Mouse (Mus musculus) spleen, adult 12 weeks (tissue): ENCODE data around the gene Mdm2.

ENCODE experiments used
- DNase-seq: peaks from one replicate; pipeline ENCODE4 v3.0.0; 2022; ENCODE audit warnings: low spot score

Mdm2 gene

DNA sequence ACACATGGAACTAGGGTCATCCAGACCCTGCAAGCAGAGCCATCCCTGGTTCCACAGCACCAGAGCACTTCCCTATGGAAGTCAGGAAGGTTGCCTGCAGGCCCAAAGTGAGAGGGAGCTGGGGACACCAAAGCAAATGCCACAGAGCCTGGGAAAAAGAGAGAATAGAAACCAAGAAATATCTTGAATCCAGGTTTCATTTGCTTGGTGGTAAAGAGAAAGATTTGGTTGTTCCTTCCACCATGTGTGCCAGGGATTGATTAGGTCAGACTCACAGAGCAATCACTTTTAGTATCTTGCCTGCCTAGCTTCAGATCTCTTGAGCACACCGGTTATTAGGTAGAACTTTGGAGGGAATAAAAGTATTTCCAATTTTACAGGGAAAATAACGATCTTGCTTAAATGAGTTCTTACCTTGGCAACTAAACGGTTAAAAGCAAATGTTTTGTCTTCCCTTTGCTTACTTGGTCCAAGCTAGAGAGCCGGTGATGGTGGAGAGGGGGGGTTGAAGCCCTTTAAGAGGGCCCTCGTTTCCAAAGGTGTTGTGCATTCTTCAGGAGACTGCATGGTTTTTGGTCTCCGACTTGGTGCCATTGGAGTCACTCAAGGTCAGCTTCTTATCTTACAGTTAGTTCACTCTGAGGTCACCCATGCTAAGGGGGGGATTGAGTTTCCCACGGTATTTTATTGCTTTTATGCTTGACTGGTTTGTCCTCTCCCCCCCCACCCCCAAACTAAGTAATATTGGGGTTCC, 54.5 kb downstream of the Mdm2 start:
- DNase-seq, result no peak

DNA sequence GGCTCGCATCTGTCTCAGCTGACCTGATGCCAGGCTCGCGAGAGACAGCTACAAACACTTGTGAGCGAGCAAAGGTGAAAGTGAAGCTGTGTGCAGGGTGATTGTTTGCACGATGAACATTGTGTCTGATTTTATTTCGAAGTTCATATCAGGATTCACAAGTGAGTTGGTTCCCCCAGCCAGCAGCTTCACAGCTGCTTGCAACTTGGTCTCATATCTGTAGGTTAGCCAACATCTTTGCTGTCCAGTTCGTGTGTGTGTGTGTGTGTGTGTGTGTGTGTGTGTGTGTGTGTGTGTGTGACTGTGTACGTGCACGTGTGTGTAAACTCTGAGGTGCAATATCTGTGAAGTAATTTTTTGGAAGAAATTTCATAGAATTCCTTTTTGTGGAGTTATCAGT, 55.1 kb downstream of the Mdm2 start:
- no peak for DNase-seq

DNA sequence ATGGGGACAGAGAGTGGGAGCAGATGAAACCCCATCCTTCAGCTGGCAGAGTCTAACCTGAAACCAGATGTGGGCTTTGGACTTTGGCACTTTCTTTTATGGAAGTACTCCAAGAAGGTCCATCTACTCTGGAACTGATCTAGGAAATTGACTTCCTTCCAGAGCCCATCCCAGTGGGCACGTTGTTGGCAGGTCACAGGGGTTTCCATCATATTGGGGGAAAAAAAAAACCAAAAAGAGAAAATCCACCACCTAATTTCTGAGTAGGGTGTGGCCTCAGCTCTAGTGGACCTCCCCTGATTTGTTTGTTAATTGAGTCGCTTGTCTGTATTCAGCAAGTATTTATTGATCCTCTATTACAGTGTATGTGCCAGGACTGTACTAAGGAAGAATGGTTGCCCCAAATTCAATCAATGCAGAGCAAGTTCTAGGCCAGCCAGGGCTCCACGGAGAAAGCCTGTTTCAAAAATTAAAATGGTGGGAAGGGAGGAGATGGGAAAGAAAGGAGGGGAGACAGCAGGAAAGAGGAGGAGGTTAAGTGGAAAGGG, 55.9 kb downstream of the Mdm2 start:
- DNase-seq, result no peak

DNA sequence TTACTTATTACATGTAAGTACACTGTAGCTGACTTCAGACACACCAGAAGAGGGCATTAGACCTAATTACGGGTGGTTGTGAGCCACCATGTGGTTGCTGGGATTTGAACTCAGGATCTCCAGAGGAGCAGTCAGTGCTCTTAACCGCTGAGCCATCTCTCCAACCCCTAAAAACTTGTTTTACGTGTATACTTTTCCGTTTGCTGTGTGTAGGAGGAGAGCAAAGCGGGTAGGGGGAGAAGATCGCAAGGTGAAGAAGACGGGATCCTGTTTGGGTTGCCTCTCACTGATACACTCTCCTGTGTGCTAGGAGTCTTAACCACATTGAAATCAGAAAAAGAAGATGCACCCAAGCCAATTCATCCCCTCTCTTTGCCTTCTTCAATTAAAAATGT, 56.8 kb downstream of the Mdm2 start:
- DNase-seq, result no peak

GRCm38 (mm10) chr10:117652930-117653778, 57.4 kb downstream of the Mdm2 start:
- no peak for DNase-seq

DNA sequence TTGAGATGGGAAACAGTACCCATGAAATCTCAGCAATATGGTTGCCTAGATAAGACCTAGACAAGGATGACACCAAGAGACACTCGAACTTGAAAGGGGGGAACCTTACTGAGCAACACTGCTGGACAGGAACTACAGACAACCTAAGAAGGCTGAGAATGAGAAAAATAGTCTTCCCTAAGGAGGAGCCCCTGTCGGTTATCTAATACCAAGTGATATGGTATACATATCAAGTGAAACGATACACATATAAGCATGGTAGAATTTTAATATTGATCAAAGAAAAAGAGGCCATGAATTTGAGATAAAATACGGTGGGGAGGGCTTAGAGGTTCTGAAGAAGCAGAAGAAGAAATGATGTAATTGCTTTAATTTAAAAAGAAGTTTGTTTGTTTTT, 58.2 kb downstream of the Mdm2 start:
- DNase-seq, result no peak

GRCm38 (mm10) chr10:117651587-117652377, 58.8 kb downstream of the Mdm2 start:
- DNase-seq, result no peak

- DNase-seq, result no peak
Observed at GRCm38 (mm10) chr10:117650725-117651124, 59.8 kb downstream of the Mdm2 start.

- no peak for DNase-seq
Observed at GRCm38 (mm10) chr10:117650042-117650655, 60.4 kb downstream of the Mdm2 start.

- no peak for DNase-seq
Observed at GRCm38 (mm10) chr10:117649292-117650041, 61.1 kb downstream of the Mdm2 start.

DNA sequence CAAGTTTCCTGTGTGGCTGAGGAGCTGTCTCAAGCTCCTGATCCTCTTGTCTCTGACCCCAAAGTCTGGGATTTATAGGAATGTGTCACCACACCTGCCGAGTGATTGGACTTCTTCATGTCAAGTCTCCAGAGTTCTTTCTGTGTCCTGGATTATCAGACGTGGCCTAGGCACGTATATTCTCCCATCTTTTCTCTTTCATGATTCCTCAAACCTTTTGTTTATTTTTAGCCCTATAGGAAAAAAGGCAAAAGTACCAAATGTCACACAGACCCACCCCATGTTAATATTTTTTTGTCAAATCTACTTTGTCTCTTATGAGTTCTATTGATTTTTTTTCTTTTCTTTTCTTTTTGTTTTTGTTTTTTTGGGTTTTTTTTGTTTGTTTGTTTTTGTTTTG, 61.9 kb downstream of the Mdm2 start:
- no peak for DNase-seq

GRCm38 (mm10) chr10:117647964-117648472, 62.5 kb downstream of the Mdm2 start:
- no peak for DNase-seq

GRCm38 (mm10) chr10:117647158-117647505, 63.4 kb downstream of the Mdm2 start:
- DNase-seq, result no peak

GRCm38 (mm10) chr10:117646482-117647157, 63.9 kb downstream of the Mdm2 start:
- no peak for DNase-seq

GRCm38 (mm10) chr10:117645487-117645964, 65.0 kb downstream of the Mdm2 start:
- no peak for DNase-seq

GRCm38 (mm10) chr10:117644828-117645227, 65.7 kb downstream of the Mdm2 start:
- no peak for DNase-seq

GRCm38 (mm10) chr10:117644429-117644748, 66.2 kb downstream of the Mdm2 start:
- DNase-seq, result no peak

DNA sequence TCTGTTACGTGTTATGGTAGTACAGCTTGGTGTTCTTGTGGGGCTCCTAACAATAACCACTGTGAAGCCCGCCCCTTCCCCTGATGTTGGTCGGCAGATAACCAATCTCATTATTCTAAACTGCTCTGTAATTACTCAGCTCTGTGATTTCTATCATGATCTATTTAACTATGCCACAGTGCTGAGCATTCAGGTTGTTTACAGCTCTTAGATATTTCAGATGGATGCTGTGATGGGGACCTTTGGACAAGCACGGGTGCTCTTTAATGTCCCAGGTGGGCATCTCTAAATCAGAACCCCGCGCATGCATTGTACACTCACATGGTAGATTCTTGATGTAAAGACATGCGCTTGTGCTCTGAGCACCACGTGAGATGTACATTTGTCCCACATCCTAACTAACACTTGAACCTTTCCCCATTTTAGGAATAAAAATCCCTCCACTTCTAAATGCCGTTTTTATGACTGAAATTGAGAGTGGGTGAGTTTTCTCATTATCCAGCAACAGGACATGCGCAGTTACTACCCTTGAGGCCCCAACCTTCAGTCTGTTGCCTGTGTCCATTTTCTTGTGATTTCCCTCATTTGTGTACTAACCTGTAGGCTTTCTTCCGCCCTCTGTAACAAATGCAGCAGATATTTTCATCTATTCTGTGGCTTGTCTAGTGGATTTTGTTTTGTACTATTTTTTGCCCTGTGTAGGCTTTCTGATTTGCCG, 66.7 kb downstream of the Mdm2 start:
- no peak for DNase-seq

DNA sequence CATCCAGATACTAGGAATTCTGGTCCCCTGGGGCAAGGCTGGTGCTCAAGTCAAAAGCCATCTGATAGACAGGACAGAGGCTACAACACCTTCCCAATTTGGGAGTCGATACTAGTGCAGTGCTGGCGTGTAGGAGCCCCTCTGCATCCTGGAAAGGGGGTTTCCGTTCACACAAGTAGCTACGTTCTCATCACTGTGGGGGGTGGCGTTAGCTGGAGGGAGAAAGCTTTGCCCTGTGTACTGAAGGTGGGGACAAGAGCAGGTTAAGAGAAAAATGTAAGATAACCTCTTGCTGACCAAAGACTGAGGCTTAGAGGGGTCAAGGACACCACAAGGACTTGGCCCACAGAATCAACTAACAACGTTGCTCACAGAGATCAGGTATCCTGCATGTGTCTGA, 67.3 kb downstream of the Mdm2 start:
- no peak for DNase-seq
